ENCODE assay signal across 27 mouse cellular contexts in the genomic region with DNA sequence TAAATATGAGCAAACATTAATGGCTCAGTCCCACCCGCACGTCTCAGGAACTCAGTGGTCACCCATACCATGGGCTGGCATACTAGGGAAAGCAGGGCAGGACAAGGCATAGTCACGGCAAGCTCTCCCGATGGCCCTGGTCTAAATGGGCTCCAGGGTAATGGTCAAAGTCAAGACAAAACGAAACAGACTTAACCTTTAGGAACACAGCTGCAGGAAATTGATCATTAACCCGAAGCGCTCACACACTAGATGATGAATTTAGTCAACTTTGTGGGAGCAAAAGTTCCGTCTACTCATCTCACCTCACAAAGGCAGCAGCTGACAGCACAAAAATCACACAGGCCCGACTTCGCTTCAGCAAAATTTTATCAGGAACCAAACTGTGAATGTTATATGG.
A peak's percentile ranks its signal among the peaks of the same experiment; 100 is the strongest.
DNase-seq lines count a peak whose midpoint lies in the region; ATAC-seq and TF ChIP-seq lines count a peak whose summit lies in the region.
"Had no signal": no experiment of that assay in that cellular context is flagged by ENCODE, and none has a peak within 500 bp of the region (broad histone marks: within the 10 kb centered on the region; RNA-seq: fewer than 3 reads in every experiment).

No protein-coding gene starts in this region.

- ATAC-seq in intestine, postnatal 0 days = peak; percentile 31; the same call in 1 of the 2 replicates
- no peak for ATAC-seq in kidney, embryonic 16.5 days (ENCODE audit: low FRiP score, low TSS enrichment)
- peak; percentile 68 for ATAC-seq in liver, embryonic 16.5 days (ENCODE audit: low read depth)
- no peak for ATAC-seq in megakaryocyte progenitor cell, adult 5-6 weeks (replicated peaks; ENCODE audit: poor library complexity)
- ATAC-seq: forebrain, embryonic 15.5 days; inflammation-experienced regulatory T-cells, adult 6 months; Patski had no signal

- 59% methylated on average over 10 of the region's 10 CpGs for WGBS in intestine, postnatal 0 days
- WGBS in kidney, embryonic 16.5 days = 74% methylated on average over 10 of the region's 10 CpGs
- 61% methylated on average over 10 of the region's 10 CpGs for WGBS in liver, embryonic 16.5 days (ENCODE audit: insufficient replicate concordance)
- 96% methylated on average over 10 of the region's 10 CpGs for WGBS in thymus, adult 2 months

- H3K9me3 ChIP-seq in intestine, postnatal 0 days (ENCODE audit: control insufficient read depth) = no peaks in the 10 kb centered on the region
- no peaks in the 10 kb centered on the region for H3K9me3 ChIP-seq in kidney, embryonic 16.5 days (ENCODE audit: low read length)
- no peaks in the 10 kb centered on the region for H3K9me3 ChIP-seq in liver, embryonic 16.5 days (replicated peaks; ENCODE audit: control insufficient read depth, low read length)
- H3K9me3 ChIP-seq: embryonic facial prominence, embryonic 13.5 days; forebrain, embryonic 10.5 days; forebrain, embryonic 15.5 days; heart, embryonic 13.5 days; hindbrain, embryonic 10.5 days; hindbrain, embryonic 15.5 days; liver, embryonic 13.5 days; megakaryocyte, embryonic 14.5 days; midbrain, embryonic 12.5 days; neural tube, embryonic 13.5 days; stomach, embryonic 15.5 days had no signal

- H3K4me1 ChIP-seq in intestine, postnatal 0 days (replicated peaks; ENCODE audit: control insufficient read depth, insufficient read depth, low read length) = no peaks in the 10 kb centered on the region
- H3K4me1 ChIP-seq in kidney, embryonic 16.5 days (ENCODE audit: insufficient read depth, low read length) = peaks cover 19% of the 10 kb centered on the region
- H3K4me1 ChIP-seq in liver, embryonic 16.5 days (ENCODE audit: control insufficient read depth, low read depth, low read length) = no peaks in the 10 kb centered on the region; the same call in none of the 2 replicates
- H3K4me1 ChIP-seq in thymus, adult 2 months (replicated peaks; ENCODE audit: control insufficient read depth, insufficient read depth, low read length) = peaks cover 7% of the 10 kb centered on the region; the same call in 1 of the 2 replicates
- H3K4me1 ChIP-seq: stomach, embryonic 15.5 days had no signal

- TF ChIP-seq POLR2A in thymus, adult 2 months (IDR thresholded peaks at IDR 0.05; ENCODE audit: control insufficient read depth, extremely low read depth, insufficient read depth, low read length, poor library complexity) = no peak

- peak; percentile 47 for DNase-seq in kidney, adult 18-20 months
- no peak for DNase-seq in kidney, postnatal 4 days
- no peak for DNase-seq in thymus, adult 2 months
- DNase-seq in cerebellum, postnatal 4 days (ENCODE audit: low spot score in 2 of 2) = no peak
- DNase-seq: adrenal gland, postnatal 14 days; cerebellum, adult 11-12 months; cerebellum, adult 9-11 months; heart, postnatal 10 days; liver, embryonic 13.5 days; lung, postnatal 36 days; thymus, postnatal 14 days had no signal

- peak overlapping the region; percentile 33 for H3K4me2 ChIP-seq in intestine, postnatal 0 days (replicated peaks; ENCODE audit: low read depth)
- H3K4me2 ChIP-seq in kidney, embryonic 16.5 days (replicated peaks; ENCODE audit: low read depth, low read length) = no peak overlapping the region
- H3K4me2 ChIP-seq in liver, embryonic 16.5 days (ENCODE audit: low read depth, low read length) = no peak overlapping the region
- H3K4me2 ChIP-seq: embryonic facial prominence, embryonic 13.5 days; forebrain, embryonic 15.5 days; heart, embryonic 13.5 days; hindbrain, embryonic 15.5 days; liver, embryonic 13.5 days; midbrain, embryonic 12.5 days; neural tube, embryonic 13.5 days; stomach, embryonic 15.5 days had no signal

- H3K36me3 ChIP-seq in intestine, postnatal 0 days (ENCODE audit: control insufficient read depth, insufficient read depth) = no peaks in the 10 kb centered on the region
- no peaks in the 10 kb centered on the region for H3K36me3 ChIP-seq in kidney, embryonic 16.5 days (ENCODE audit: insufficient read depth, low read length)
- no peaks in the 10 kb centered on the region for H3K36me3 ChIP-seq in liver, embryonic 16.5 days (ENCODE audit: control insufficient read depth, insufficient read depth)
- no peaks in the 10 kb centered on the region for H3K36me3 ChIP-seq in thymus, adult 2 months (ENCODE audit: control insufficient read depth, insufficient read depth, low read length)
- H3K36me3 ChIP-seq: embryonic facial prominence, embryonic 13.5 days; forebrain, embryonic 10.5 days; forebrain, embryonic 15.5 days; heart, embryonic 13.5 days; hindbrain, embryonic 15.5 days; liver, embryonic 13.5 days; midbrain, embryonic 12.5 days; neural tube, embryonic 13.5 days; stomach, embryonic 15.5 days had no signal

- no peak for TF ChIP-seq CTCF in intestine, postnatal 0 days (IDR thresholded peaks at IDR 0.05; ENCODE audit: low read depth)
- TF ChIP-seq CTCF in thymus, adult 2 months (IDR thresholded peaks at IDR 0.05; ENCODE audit: borderline replicate concordance, control insufficient read depth, extremely low read depth, insufficient read depth, low read length, poor library complexity) = no peak

- no peak overlapping the region for H3K27ac ChIP-seq in intestine, postnatal 0 days (ENCODE audit: low read depth, low read length)
- peak overlapping the region; percentile 54; the same call in 1 of the 2 replicates for H3K27ac ChIP-seq in kidney, embryonic 16.5 days (ENCODE audit: low read length)
- peak overlapping the region; percentile 33; the same call in 1 of the 2 replicates for H3K27ac ChIP-seq in liver, embryonic 16.5 days (ENCODE audit: low read length)
- H3K27ac ChIP-seq in thymus, adult 2 months (ENCODE audit: control insufficient read depth, insufficient read depth, low read length) = no peak overlapping the region
- H3K27ac ChIP-seq: embryonic facial prominence, embryonic 13.5 days; forebrain, embryonic 10.5 days; forebrain, embryonic 15.5 days; heart, embryonic 13.5 days; hindbrain, embryonic 10.5 days; hindbrain, embryonic 15.5 days; liver, embryonic 13.5 days; midbrain, embryonic 12.5 days; neural tube, embryonic 13.5 days; stomach, embryonic 15.5 days had no signal

- no peak overlapping the region for H3K9ac ChIP-seq in intestine, postnatal 0 days (ENCODE audit: low read depth, low read length)
- H3K9ac ChIP-seq in kidney, embryonic 16.5 days (replicated peaks; ENCODE audit: low read length) = no peak overlapping the region
- no peak overlapping the region for H3K9ac ChIP-seq in liver, embryonic 16.5 days (ENCODE audit: low read depth, low read length)
- H3K9ac ChIP-seq: embryonic facial prominence, embryonic 13.5 days; forebrain, embryonic 15.5 days; heart, embryonic 13.5 days; hindbrain, embryonic 15.5 days; liver, embryonic 13.5 days; midbrain, embryonic 12.5 days; neural tube, embryonic 13.5 days; stomach, embryonic 15.5 days had no signal

- no peaks in the 10 kb centered on the region for H3K27me3 ChIP-seq in intestine, postnatal 0 days (replicated peaks; ENCODE audit: control insufficient read depth, insufficient read depth, low read length)
- H3K27me3 ChIP-seq in kidney, embryonic 16.5 days (ENCODE audit: insufficient read depth, low read length) = no peaks in the 10 kb centered on the region
- no peaks in the 10 kb centered on the region for H3K27me3 ChIP-seq in liver, embryonic 16.5 days (ENCODE audit: control insufficient read depth, insufficient read depth, low read depth, low read length)
- no peaks in the 10 kb centered on the region for H3K27me3 ChIP-seq in thymus, adult 2 months (ENCODE audit: control insufficient read depth, insufficient read depth, low read length)
- H3K27me3 ChIP-seq: embryonic facial prominence, embryonic 13.5 days; forebrain, embryonic 15.5 days; heart, embryonic 13.5 days; hindbrain, embryonic 15.5 days; liver, embryonic 13.5 days; midbrain, embryonic 12.5 days; neural tube, embryonic 13.5 days; Patski; stomach, embryonic 15.5 days had no signal

- H3K4me3 ChIP-seq in intestine, postnatal 0 days (ENCODE audit: low read depth, low read length) = no peak overlapping the region
- H3K4me3 ChIP-seq in kidney, embryonic 16.5 days (ENCODE audit: low read length) = no peak overlapping the region
- H3K4me3 ChIP-seq in liver, embryonic 16.5 days (ENCODE audit: low read depth, low read length) = no peak overlapping the region
- no peak overlapping the region for H3K4me3 ChIP-seq in thymus, adult 2 months (ENCODE audit: control insufficient read depth, insufficient read depth, low read length)
- H3K4me3 ChIP-seq: embryonic facial prominence, embryonic 13.5 days; forebrain, embryonic 10.5 days; forebrain, embryonic 15.5 days; heart, embryonic 13.5 days; hindbrain, embryonic 10.5 days; hindbrain, embryonic 15.5 days; liver, embryonic 13.5 days; megakaryocyte, embryonic 14.5 days; midbrain, embryonic 12.5 days; neural tube, embryonic 13.5 days; stomach, embryonic 15.5 days had no signal

Comparison
In these comparisons a context has a peak if more than half of its experiments do, and no peak if none do; other contexts are left out.
1. ATAC-seq: peak in intestine, postnatal 0 days (single experiment) and liver, embryonic 16.5 days (single experiment); none in kidney, embryonic 16.5 days (single experiment) and megakaryocyte progenitor cell, adult 5-6 weeks (single experiment).
2. H3K27ac ChIP-seq: peak in kidney, embryonic 16.5 days (single experiment) and liver, embryonic 16.5 days (single experiment); none in intestine, postnatal 0 days (single experiment) and thymus, adult 2 months (single experiment).